Mouse (Mus musculus) large intestine, adult 2 months (tissue): ENCODE measurements at regions not wholly inside any gene's neighbourhood (a gene's known extent, or its start where the extent isn't known, plus 50 kb on each side); places are given as distances from the start of the nearest gene placed in this dataset.
"Not testable (repeated sequence)": the region's sequence is repeated elsewhere in the genome, so short reads cannot be mapped to it uniquely, and the experiment has no call there.

ENCODE experiments used
- DNase-seq: peaks from one replicate; pipeline ENCODE4 v3.0.0-alpha.2; 2012; ENCODE audit warnings: low read depth, low spot score
- WGBS: fragments of 180-500 bp; shearing (Covaris S2); methylation state at CpG from one replicate; pipeline ENCODE4 v1.1.7; 2018; 5-methylcytosine and 5-hydroxymethylcytosine counted together

- no peak for DNase-seq
- WGBS: 67% methylated on average over 7 of the region's 7 CpGs
These were observed 51.7 kb upstream of the Fam174b start for GRCm38 (mm10) chr7:73688451-73688850.

- 90% methylated on average over 16 of the region's 17 CpGs for WGBS
- DNase-seq: not testable (repeated sequence)
These were observed 53.9 kb upstream of the Fam174b start for GRCm38 (mm10) chr7:73686245-73686644.

- 88% methylated on average over 5 of the region's 5 CpGs for WGBS
- DNase-seq: no peak
These were observed 57.3 kb upstream of the Fam174b start for GRCm38 (mm10) chr7:73682756-73683155.

GRCm38 (mm10) chr7:73670598-73670997, 69.5 kb upstream of the Fam174b start:
- DNase-seq: no peak
- WGBS: 27% methylated on average over 4 of the region's 4 CpGs

GRCm38 (mm10) chr7:73668791-73669190, 71.3 kb upstream of the Fam174b start:
- WGBS: 68% methylated on average over 2 of the region's 2 CpGs
- DNase-seq: no peak

- 62% methylated on average over 14 of the region's 14 CpGs for WGBS
- DNase-seq: no peak
These were observed 73.0 kb upstream of the Fam174b start for GRCm38 (mm10) chr7:73666921-73667675.

- no peak for DNase-seq
- WGBS: 83% methylated on average over 6 of the region's 6 CpGs
These were observed 75.1 kb upstream of the Fam174b start for GRCm38 (mm10) chr7:73664962-73665361.

GRCm38 (mm10) chr7:73662536-73662935, 77.6 kb upstream of the Fam174b start:
- DNase-seq: no peak
- WGBS: 79% methylated on average over 9 of the region's 9 CpGs

- DNase-seq: no peak
- 86% methylated on average over 3 of the region's 3 CpGs for WGBS
These were observed 78.2 kb upstream of the Fam174b start for GRCm38 (mm10) chr7:73661901-73662300.

- 57% methylated on average over 5 of the region's 5 CpGs for WGBS
These were observed 80.6 kb upstream of the Fam174b start for GRCm38 (mm10) chr7:73659551-73659950.

GRCm38 (mm10) chr7:73657283-73657682, 82.8 kb upstream of the Fam174b start:
- no peak for DNase-seq
- 30% methylated on average over 7 of the region's 7 CpGs for WGBS

More at GRCm38 (mm10) chr7:73659551-73659950, 80.6 kb upstream of the Fam174b start:
- DNase-seq: no peak

- DNase-seq: not testable (repeated sequence)
- whole genome bisulfite sequencing: 95% methylated on average over 16 of the region's 16 CpGs
These were observed 83.7 kb upstream of the Fam174b start for GRCm38 (mm10) chr7:73656424-73656795.

- no peak for DNase-seq
- WGBS: 24% methylated on average over 5 of the region's 5 CpGs
These were observed 84.2 kb upstream of the Fam174b start for GRCm38 (mm10) chr7:73655787-73656423.

- no peak for DNase-seq
These were observed 85.8 kb upstream of the Fam174b start for GRCm38 (mm10) chr7:73654193-73654871.

GRCm38 (mm10) chr7:73650909-73651308, 89.2 kb upstream of the Fam174b start:
- 88% methylated on average over 6 of the region's 6 CpGs for WGBS
- DNase-seq: no peak

More at GRCm38 (mm10) chr7:73654193-73654871, 85.8 kb upstream of the Fam174b start:
- 34% methylated on average over 12 of the region's 12 CpGs for WGBS

GRCm38 (mm10) chr7:73648010-73648409, 92.1 kb upstream of the Fam174b start:
- WGBS: 31% methylated on average over 4 of the region's 4 CpGs
- peak; percentile 52 for DNase-seq

GRCm38 (mm10) chr7:73647140-73647539, 93.0 kb upstream of the Fam174b start:
- no peak for DNase-seq
- 68% methylated on average over 4 of the region's 4 CpGs for WGBS

GRCm38 (mm10) chr7:73646711-73647110, 93.4 kb upstream of the Fam174b start:
- no peak for DNase-seq
- WGBS: 50% methylated on average over 5 of the region's 5 CpGs

- 59% methylated on average over 4 of the region's 4 CpGs for WGBS
- DNase-seq: no peak
These were observed 95.7 kb upstream of the Fam174b start for GRCm38 (mm10) chr7:73644362-73644904.

- 65% methylated on average over 10 of the region's 10 CpGs for WGBS
- no peak for DNase-seq
These were observed 96.1 kb upstream of the Fam174b start for GRCm38 (mm10) chr7:73643993-73644335.
